Mouse (Mus musculus) olfactory bulb, adult 2 months (tissue): ENCODE data around the gene Parg. TPM values are rescaled to one million over a fixed set of nuclear protein-coding genes. Genes with fewer than 3 reads are reported as not detected.
A peak's percentile ranks its signal among the peaks of the same experiment; 100 is the strongest.

Source experiments
- H3K27ac ChIP-seq: fragments of 200-500 bp; 2 replicates; pipeline ENCODE4 v1.5.1; 2012; ENCODE audit warnings: low read depth, low read length; ENCODE audit not compliant: insufficient read depth
- H3K4me1 ChIP-seq: fragments of 200-500 bp; 2 replicates; pipeline ENCODE4 v1.6.1; 2012; ENCODE audit warnings: low read length; ENCODE audit not compliant: control insufficient read depth, insufficient read depth
- H3K4me3 ChIP-seq: fragments of 200-500 bp; 2 replicates; pipeline ENCODE4 v1.5.1; 2012; ENCODE audit warnings: mild to moderate bottlenecking, low read depth, low read length, moderate library complexity; ENCODE audit not compliant: insufficient read depth
- CTCF ChIP-seq: fragments of 200-500 bp; IDR thresholded peaks from 2 replicates; pipeline ENCODE4 v1.5.1; 2012; ENCODE audit warnings: low read depth, mild to moderate bottlenecking, low read length, moderate library complexity; ENCODE audit not compliant: insufficient read depth
- POLR2A ChIP-seq: fragments of 200-500 bp; IDR thresholded peaks from 2 replicates; pipeline ENCODE4 v1.6.1; 2012; ENCODE audit warnings: mild to moderate bottlenecking, low read depth, low read length, moderate library complexity; ENCODE audit not compliant: insufficient read depth
- WGBS: fragments of 180-500 bp; shearing (Covaris S2); methylation state at CpG from one replicate; pipeline ENCODE4 v1.1.7; 2018; 5-methylcytosine and 5-hydroxymethylcytosine counted together
- polyA plus RNA-seq: library from polyadenylated mRNA; stranded (reverse); fragments of >200 nt; gene quantifications from 2 replicates; pipeline ENCODE4 v1.2.4, GENCODE M21; 2012; ENCODE audit warnings: low replicate concordance; ENCODE audit not compliant: missing spikeins, insufficient read depth, insufficient read length

Parg gene
- polyA plus RNA-seq, 1 experiment, result not detected

DNA sequence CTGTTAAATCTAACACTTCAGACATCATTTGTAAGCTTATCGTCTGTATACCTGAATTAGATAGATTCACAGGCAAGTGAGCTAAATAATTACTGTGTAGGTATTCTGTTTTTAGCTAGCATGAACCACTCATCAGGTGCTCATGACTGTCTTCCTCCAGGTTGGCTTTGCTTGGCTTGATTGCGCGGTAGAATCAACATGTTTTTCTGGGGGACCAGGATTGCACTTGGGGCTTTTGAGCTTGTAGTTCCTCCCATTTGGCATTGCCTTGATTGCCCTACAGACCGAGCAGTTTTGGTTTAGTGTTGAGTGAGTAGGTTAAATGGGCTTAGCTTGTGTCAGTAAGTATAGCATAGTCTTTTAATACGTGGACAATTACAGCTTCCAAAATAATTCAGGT is 39.5 kb upstream of the Parg start:
- Histone ChIP-seq H3K27ac (no peak overlapping the region), H3K4me3 (no peak overlapping the region), H3K4me1 (peaks cover 13% of the 10 kb centered on the region)
- TF ChIP-seq POLR2A (no peak), CTCF (no peak)
- WGBS, result 93% methylated on average over 5 of the region's 5 CpGs

DNA sequence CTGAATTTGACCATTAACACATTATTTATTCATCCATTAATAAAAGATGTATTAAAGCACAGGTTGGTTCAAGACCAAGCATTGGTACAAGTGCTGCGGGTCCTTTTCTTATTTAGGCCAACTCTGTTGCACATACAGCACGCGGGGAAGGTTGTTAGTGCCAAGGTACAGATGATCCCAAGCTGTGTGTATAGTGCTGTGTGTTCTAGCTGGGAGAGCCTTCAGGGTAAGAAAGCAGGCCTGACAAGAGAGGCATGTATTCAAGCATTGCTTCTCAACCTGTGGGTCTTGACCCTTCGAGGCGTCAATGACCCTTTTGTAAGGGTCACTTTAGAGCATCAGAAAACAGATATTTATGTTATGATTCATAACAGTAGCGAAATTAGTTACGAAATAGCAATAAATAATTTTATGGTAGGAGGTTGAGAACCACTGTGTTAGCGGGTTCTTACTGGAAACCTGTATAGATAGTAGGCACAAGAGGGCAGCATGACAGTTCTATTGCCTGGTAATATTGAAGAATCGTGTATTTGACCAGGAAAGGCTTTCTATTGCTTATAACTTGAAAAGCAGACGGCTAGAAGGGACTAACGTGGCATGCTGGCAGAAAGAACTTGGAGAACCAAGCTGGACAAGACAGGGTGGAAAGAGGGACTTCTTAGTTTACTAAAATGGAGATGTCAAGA is 38.4 kb upstream of the Parg start:
- Histone ChIP-seq H3K27ac (no peak overlapping the region), H3K4me3 (no peak overlapping the region), H3K4me1 (peaks cover 13% of the 10 kb centered on the region)
- 88% methylated on average over 11 of the region's 11 CpGs for WGBS
- TF ChIP-seq POLR2A, result no peak
- TF ChIP-seq CTCF, result no peak

DNA sequence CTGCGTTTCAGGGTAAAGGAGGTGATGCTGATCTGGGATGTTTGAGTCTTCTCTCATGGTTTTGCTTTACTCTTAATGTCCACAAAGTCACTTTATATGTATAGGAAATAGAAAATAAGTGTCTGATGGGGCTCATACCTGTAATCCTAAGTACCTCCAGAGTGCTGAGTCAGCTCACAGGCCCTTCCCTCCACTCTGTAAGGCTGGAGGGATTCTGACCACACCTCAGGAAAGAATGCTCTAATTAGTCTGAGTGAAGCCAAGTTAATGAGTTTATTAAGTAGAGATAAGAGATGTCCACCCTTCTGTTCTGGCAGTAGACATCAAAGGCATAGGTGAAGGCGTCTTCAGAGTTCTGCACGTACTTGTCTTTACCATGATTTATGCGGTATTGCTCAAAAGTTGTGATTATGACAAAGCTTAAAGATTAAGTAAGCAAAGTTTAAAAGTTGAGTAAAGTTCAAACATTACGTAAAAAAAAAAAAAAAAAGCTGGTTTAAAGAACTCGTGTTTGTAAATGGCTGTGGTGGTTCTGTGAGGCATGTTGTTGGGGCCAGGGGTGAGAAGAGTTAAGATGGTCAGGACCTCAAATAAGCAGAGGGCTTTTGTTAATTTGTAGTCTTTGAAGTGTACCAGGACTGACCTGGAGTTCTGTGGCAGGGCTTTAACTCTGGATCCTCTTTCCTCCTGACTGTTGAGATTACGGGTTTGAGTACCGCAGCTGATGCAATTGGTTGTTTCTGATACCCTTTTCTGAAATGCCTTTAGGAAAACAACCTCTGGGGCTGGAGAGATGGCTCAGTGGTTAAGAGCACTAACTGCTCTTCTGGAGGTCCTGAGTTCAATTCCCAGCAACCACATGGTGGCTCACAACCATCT is 37.3 kb upstream of the Parg start:
- H3K27ac ChIP-seq, result no peak overlapping the region
- peaks cover 11% of the 10 kb centered on the region for H3K4me1 ChIP-seq
- TF ChIP-seq POLR2A (no peak), CTCF (no peak)
- no peak overlapping the region for H3K4me3 ChIP-seq
- 85% methylated on average over 8 of the region's 8 CpGs for WGBS

DNA sequence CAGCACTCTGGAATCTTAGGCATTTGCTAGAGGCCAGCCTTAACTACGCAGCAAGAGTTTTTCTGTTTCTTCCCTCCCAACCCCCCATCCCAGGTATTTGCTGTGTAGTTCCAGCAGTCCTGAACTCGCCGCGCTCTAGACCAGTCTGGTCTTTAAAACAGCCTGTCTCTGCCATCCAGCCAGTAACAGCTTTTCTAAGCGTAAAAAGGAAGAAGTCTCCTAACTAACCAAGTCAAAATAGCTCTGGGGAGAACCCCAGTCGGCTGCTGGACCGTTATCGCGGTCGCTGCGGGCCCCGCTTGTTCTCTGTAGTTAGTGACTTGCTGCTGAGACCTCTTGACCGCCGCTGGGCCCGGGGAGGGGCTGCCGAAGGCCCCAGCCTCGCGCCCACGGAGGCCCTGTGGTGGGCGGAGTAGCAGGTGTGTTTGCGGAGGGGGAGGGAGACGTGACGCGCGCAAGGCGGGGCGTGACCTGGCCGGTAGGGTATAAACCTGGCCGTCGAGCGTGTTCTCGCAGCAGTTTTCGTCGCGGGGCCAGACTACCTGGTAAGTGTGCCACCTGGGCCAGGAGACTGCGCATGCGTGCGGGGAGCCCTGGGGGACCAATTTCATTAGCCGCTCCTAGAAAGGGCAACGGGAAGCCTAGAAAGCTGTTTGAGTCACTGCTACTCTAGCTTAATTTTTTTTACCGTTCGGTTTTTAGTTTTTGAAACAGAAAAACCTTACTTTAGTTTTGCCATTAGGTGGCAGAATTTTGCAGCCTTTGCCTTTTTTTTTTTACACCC is 36.3 kb upstream of the Parg start:
- 2% methylated on average over 42 of the region's 42 CpGs for WGBS

GRCm38 (mm10) chr14:32166062-32166441 is 35.7 kb upstream of the Parg start:
- WGBS, result 65% methylated on average over 2 of the region's 2 CpGs
- Histone ChIP-seq H3K27ac (no peak overlapping the region), H3K4me3 (no peak overlapping the region), H3K4me1 (peaks cover 8% of the 10 kb centered on the region)
- TF ChIP-seq POLR2A, result no peak
- TF ChIP-seq CTCF, result no peak

More for the DNA sequence above, 36.3 kb upstream of the Parg start:
- peak overlapping the region; percentile 47 for H3K4me3 ChIP-seq
- TF ChIP-seq CTCF (no peak), POLR2A (no peak)
- peaks cover 11% of the 10 kb centered on the region for H3K4me1 ChIP-seq
- no peak overlapping the region for H3K27ac ChIP-seq

DNA sequence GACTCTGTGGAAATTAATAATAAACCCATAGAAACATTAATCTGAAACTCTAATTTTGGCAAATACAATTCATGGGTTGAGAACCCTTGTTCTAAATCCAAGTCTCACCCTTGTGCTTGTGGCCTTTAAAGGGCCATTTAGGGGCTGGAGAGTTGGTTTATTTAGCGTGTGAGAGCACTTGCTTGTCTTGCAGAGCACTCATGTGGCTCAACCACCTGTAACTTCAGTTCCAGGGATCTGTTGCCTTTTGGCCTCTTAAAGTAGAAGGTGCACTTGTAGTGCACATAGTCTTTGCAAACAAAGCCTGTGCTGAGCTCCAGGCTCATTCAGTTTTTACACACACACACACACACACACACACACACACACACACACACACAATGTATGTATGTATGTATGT is 34.9 kb upstream of the Parg start:
- H3K27ac ChIP-seq, result no peak overlapping the region
- H3K4me3 ChIP-seq, result no peak overlapping the region
- peaks cover 6% of the 10 kb centered on the region; the same call in 1 of the 2 replicates for H3K4me1 ChIP-seq
- 66% methylated on average over 1 of the region's 1 CpGs for WGBS
- TF ChIP-seq CTCF (no peak), POLR2A (no peak)

GRCm38 (mm10) chr14:32167326-32167725 is 34.4 kb upstream of the Parg start:
- Histone ChIP-seq H3K27ac (no peak overlapping the region), H3K4me1 (peaks cover 6% of the 10 kb centered on the region; the same call in 1 of the 2 replicates), H3K4me3 (no peak overlapping the region)
- TF ChIP-seq CTCF, result no peak
- no peak for TF ChIP-seq POLR2A
- 89% methylated on average over 5 of the region's 5 CpGs for WGBS

DNA sequence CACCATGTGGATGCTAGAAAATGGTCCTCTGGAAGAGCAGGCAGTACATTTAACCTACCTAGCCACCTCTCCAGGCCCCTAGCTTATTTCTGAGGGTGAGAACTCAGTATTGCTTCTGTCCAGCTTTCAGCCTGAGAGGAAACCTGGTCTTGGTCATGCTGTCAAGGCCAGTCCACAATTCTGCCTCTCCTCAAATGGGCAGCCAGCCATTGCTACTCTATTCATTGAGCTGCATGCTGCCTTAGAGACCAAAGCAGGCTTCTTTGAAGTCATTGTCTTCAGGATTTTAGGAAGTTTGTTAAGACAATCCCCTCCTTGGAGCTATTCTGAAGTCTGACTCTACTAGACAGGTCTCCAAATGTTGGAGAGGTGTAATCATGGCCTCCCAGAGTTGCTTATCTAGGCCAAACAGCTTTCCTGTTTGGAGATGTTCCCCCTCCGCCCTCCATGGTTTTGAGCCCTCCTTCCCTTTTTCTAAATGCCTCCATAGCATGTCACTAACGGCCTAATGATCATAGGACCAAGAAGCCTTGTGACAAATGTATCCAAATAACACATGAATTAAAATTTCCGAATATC is 33.0 kb upstream of the Parg start:
- no peak for TF ChIP-seq POLR2A
- no peak for TF ChIP-seq CTCF
- H3K4me1 ChIP-seq, result peaks cover 6% of the 10 kb centered on the region; the same call in 1 of the 2 replicates
- H3K27ac ChIP-seq, result no peak overlapping the region
- WGBS, result 67% methylated on average over 3 of the region's 3 CpGs
- no peak overlapping the region for H3K4me3 ChIP-seq
